Mouse (Mus musculus): ENCODE data around the gene Trim68. TPM values are rescaled to one million over a fixed set of nuclear protein-coding genes. Genes with fewer than 3 reads are reported as not detected.
"Not testable (repeated sequence)": the region's sequence is repeated elsewhere in the genome, so short reads cannot be mapped to it uniquely, and the experiment has no call there.

Trim68 gene
- polyA plus RNA-seq, 1 experiment from 2014 or later, result 8.5 TPM

GRCm38 (mm10) chr7:102664599-102664998 is 22.5 kb downstream of the Trim68 start, which contains the start of gene Olfr556:
Olfr556 (plus strand) TSS chr7:102664899.
- TF ChIP-seq CTCF (IDR thresholded peaks at IDR 0.05), result no peak
- ATAC-seq (no peak), DNase-seq (ENCODE audit: low read depth, low spot score) (no peak)
- CTCF ChIA-PET, result interaction anchor here (1.2 kb wide), 1 partner anchor 20 kb away, joined by 4 read pairs; no protein-coding TSS in a partner anchor
- peaks cover 23% of the 10 kb centered on the region for H3K27me3 ChIP-seq
- POLR2A ChIA-PET, result no interaction called here
- in situ Hi-C loops (cut with MboI; ENCODE audit: low pct_unique_long_range_greater_than_20kb), result no loop called here

- ChIA-PET POLR2A (no interaction called here), CTCF (interaction anchor here (1.4 kb wide), 1 partner anchor 8 kb away, joined by 3 read pairs; no protein-coding TSS in a partner anchor)
- in situ Hi-C loops (cut with MboI; ENCODE audit: low pct_unique_long_range_greater_than_20kb), result no loop called here
- no peak for TF ChIP-seq CTCF (IDR thresholded peaks at IDR 0.05)
- ATAC-seq (no peak), DNase-seq (ENCODE audit: low read depth, low spot score) (no peak)
- peaks cover 20% of the 10 kb centered on the region for H3K27me3 ChIP-seq
Measured at GRCm38 (mm10) chr7:102658523-102658922, 28.6 kb downstream of the Trim68 start, which contains the start of gene Olfr555. Olfr555 (plus strand) TSS chr7:102658823.

GRCm38 (mm10) chr7:102644945-102645344 is 42.2 kb downstream of the Trim68 start:
- in situ Hi-C loops (cut with MboI; ENCODE audit: low pct_unique_long_range_greater_than_20kb); POLR2A ChIA-PET; ATAC-seq; DNase-seq (ENCODE audit: low read depth, low spot score); H3K27me3 ChIP-seq; CTCF ChIA-PET: not testable (repeated sequence)

- DNase-seq (ENCODE audit: low read depth, low spot score) (no peak), ATAC-seq (no peak)
- in situ Hi-C loops (cut with MboI; ENCODE audit: low pct_unique_long_range_greater_than_20kb), result loop anchor here (5.0 kb wide), 1 partner anchor 131 kb away; no protein-coding TSS in a partner anchor
- peaks cover 16% of the 10 kb centered on the region for H3K27me3 ChIP-seq
- ChIA-PET CTCF (interaction anchor here (3.6 kb wide), 1 partner anchor 125 kb away, joined by 17 read pairs; no protein-coding TSS in a partner anchor), POLR2A (no interaction called here)
- TF ChIP-seq CTCF (IDR thresholded peaks at IDR 0.05), result no peak
Measured at GRCm38 (mm10) chr7:102638132-102638531, 49.0 kb downstream of the Trim68 start, which contains the start of gene Olfr554. Olfr554 (plus strand) TSS chr7:102638432.

- ChIA-PET POLR2A (no interaction called here), CTCF (interaction anchor here (1.5 to 3.6 kb wide), 2 partner anchors 124 to 129 kb away, joined by 4 to 17 read pairs; no protein-coding TSS in a partner anchor)
- in situ Hi-C loops (cut with MboI; ENCODE audit: low pct_unique_long_range_greater_than_20kb), result loop anchor here (5.0 kb wide), 1 partner anchor 129 kb away; no protein-coding TSS in a partner anchor
- peak; percentile 49 for TF ChIP-seq CTCF (IDR thresholded peaks at IDR 0.05)
- peak; percentile 2 for DNase-seq (ENCODE audit: low read depth, low spot score)
- H3K27me3 ChIP-seq, result peaks cover 16% of the 10 kb centered on the region
- ATAC-seq, result peak; percentile 51
Measured at GRCm38 (mm10) chr7:102636665-102637064, 50.5 kb downstream of the Trim68 start.

Other genes with a start within 250 kb of the Trim68 start
- 85.9 TPM for gene Rrm1, start 245.6 kb downstream of the Trim68 start, polyA plus RNA-seq (2021)
- gene Olfr543, start 205.6 kb downstream of the Trim68 start, polyA plus RNA-seq (2021), result not detected
- not detected for gene Olfr544, start 199.0 kb downstream of the Trim68 start, polyA plus RNA-seq (2021)
- gene Olfr545, start 187.8 kb downstream of the Trim68 start, polyA plus RNA-seq (2021), result not detected
- gene Olfr547, start 152.6 kb downstream of the Trim68 start, polyA plus RNA-seq (2021), result not detected
- gene Olfr548-ps1, start 146.4 kb downstream of the Trim68 start, polyA plus RNA-seq (2021), result not detected
- gene Olfr549, start 137.5 kb downstream of the Trim68 start, polyA plus RNA-seq (2021), result not detected
- gene Trim21, start 121.8 kb downstream of the Trim68 start, polyA plus RNA-seq (2021), result 8.7 TPM
- not detected for gene Olfr550, start 115.9 kb downstream of the Trim68 start, polyA plus RNA-seq (2021)
- gene Olfr551, start 95.4 kb downstream of the Trim68 start, polyA plus RNA-seq (2021), result not detected
- not detected for gene Olfr552, start 89.6 kb downstream of the Trim68 start, polyA plus RNA-seq (2021)
- not detected for gene Olfr553, start 69.1 kb downstream of the Trim68 start, polyA plus RNA-seq (2021)
- gene Olfr554, start 48.9 kb downstream of the Trim68 start, polyA plus RNA-seq (2021), result not detected
- not detected for gene Olfr555, start 28.5 kb downstream of the Trim68 start, polyA plus RNA-seq (2021)
- gene Olfr556, start 22.4 kb downstream of the Trim68 start, polyA plus RNA-seq (2021), result not detected
- gene Olfr557, start 8.6 kb upstream of the Trim68 start, polyA plus RNA-seq (2021), result not detected
- gene Olfr558, start 14.9 kb upstream of the Trim68 start, polyA plus RNA-seq (2021), result not detected
- gene Olfr33, start 31.7 kb upstream of the Trim68 start, polyA plus RNA-seq (2021), result not detected
- gene Olfr559, start 40.2 kb upstream of the Trim68 start, polyA plus RNA-seq (2021), result not detected
- not detected for gene Olfr560, start 72.0 kb upstream of the Trim68 start, polyA plus RNA-seq (2021)
- gene Olfr78, start 72.1 kb upstream of the Trim68 start, polyA plus RNA-seq (2021), result not detected
- not detected for gene Olfr561, start 83.9 kb upstream of the Trim68 start, polyA plus RNA-seq (2021)
- not detected for gene Olfr564, start 116.2 kb upstream of the Trim68 start, polyA plus RNA-seq (2021)
- not detected for gene Olfr566, start 171.4 kb upstream of the Trim68 start, polyA plus RNA-seq (2021)
- gene Olfr568, start 189.8 kb upstream of the Trim68 start, polyA plus RNA-seq (2021), result not detected
- gene Olfr569, start 203.6 kb upstream of the Trim68 start, polyA plus RNA-seq (2021), result not detected
- not detected for gene Olfr570, start 207.2 kb upstream of the Trim68 start, polyA plus RNA-seq (2021)
- not detected for gene Olfr571, start 230.2 kb upstream of the Trim68 start, polyA plus RNA-seq (2021)
- not detected for gene Olfr572, start 237.1 kb upstream of the Trim68 start, polyA plus RNA-seq (2021)